Mouse (Mus musculus) lung, embryonic 14.5 days (tissue): ENCODE results near the gene Mcpt4. TPM values are rescaled to one million over a fixed set of nuclear protein-coding genes. Genes with fewer than 3 reads are reported as not detected.
"Not testable (repeated sequence)": the region's sequence is repeated elsewhere in the genome, so short reads cannot be mapped to it uniquely, and the experiment has no call there.

ENCODE experiments used
- ATAC-seq: fragments of 200-750 bp; cut with Nextera tagmentation; 2 replicates; pipeline ENCODE4 v1.8.0; 2017; ENCODE audit warnings: mild to moderate bottlenecking, moderate TSS enrichment, moderate library complexity; ENCODE audit not compliant: insufficient read depth
- DNase-seq: peaks from one replicate; pipeline ENCODE4 v3.0.0-alpha.2; 2015
- H3K27ac ChIP-seq: fragments of 300-500 bp; sonication (generic); 2 replicates; pipeline ENCODE4 v1.5.1; 2014; ENCODE audit warnings: low read depth, mild to moderate bottlenecking, moderate library complexity
- H3K27me3 ChIP-seq: fragments of 300-500 bp; sonication (generic); 2 replicates; pipeline ENCODE4 v1.6.1; 2014; ENCODE audit warnings: low read length, control low read depth; ENCODE audit not compliant: insufficient read depth
- H3K36me3 ChIP-seq: fragments of 300-500 bp; sonication (generic); 2 replicates; pipeline ENCODE4 v1.6.1; 2014; ENCODE audit warnings: control low read depth; ENCODE audit not compliant: insufficient read depth
- H3K4me1 ChIP-seq: fragments of 300-500 bp; sonication (generic); 2 replicates; pipeline ENCODE4 v1.6.1; 2014; ENCODE audit warnings: antibody characterized with exemption, control low read depth; ENCODE audit not compliant: insufficient read depth
- H3K4me2 ChIP-seq: fragments of 300-500 bp; sonication (generic); 2 replicates; pipeline ENCODE4 v1.6.1; 2014; ENCODE audit warnings: mild to moderate bottlenecking
- H3K4me3 ChIP-seq: fragments of 300-500 bp; sonication (generic); 2 replicates; pipeline ENCODE4 v1.5.1; 2014; ENCODE audit warnings: low read depth, low read length
- H3K9ac ChIP-seq: fragments of 300-500 bp; sonication (generic); 2 replicates; pipeline ENCODE4 v1.6.1; 2014
- H3K9me3 ChIP-seq: fragments of 300-500 bp; sonication (generic); 2 replicates; pipeline ENCODE4 v1.6.1; 2016; ENCODE audit warnings: low read depth, low read length, control low read depth
- CTCF ChIP-seq: IDR thresholded peaks from 2 replicates; pipeline ENCODE4 v1.5.1; 2016; ENCODE audit warnings: antibody characterized with exemption, low read depth
- WGBS: fragments of 180-500 bp; shearing (Covaris S2); extraction: QIAGEN DNeasy Blood & Tissue Kit; methylation state at CpG from one replicate; pipeline ENCODE4 v1.1.7; 2014; 5-methylcytosine and 5-hydroxymethylcytosine counted together
- polyA plus RNA-seq: library from polyadenylated mRNA; unstranded; fragments of >200 nt; fragmentation: Nextera tagmentation; extraction: Ambion mirVana; gene quantifications from 2 replicates; pipeline ENCODE4 v1.2.1, GENCODE M21; 2014

Gene Mcpt4
- 0.28 TPM in 1 of 2 replicates, not detected in the other for polyA plus RNA-seq

- H3K9me3 ChIP-seq, ATAC-seq, H3K27me3 ChIP-seq, H3K9ac ChIP-seq, H3K4me1 ChIP-seq, H3K4me3 ChIP-seq, DNase-seq, H3K36me3 ChIP-seq, H3K27ac ChIP-seq, H3K4me2 ChIP-seq: not testable (repeated sequence)
- WGBS = 69% methylated on average over 3 of the region's 3 CpGs
Observed at GRCm38 (mm10) chr14:56062213-56062612, at the start of gene Mcpt4. Gene Mcpt4, minus strand, starts transcription at chr14:56062313.

DNA sequence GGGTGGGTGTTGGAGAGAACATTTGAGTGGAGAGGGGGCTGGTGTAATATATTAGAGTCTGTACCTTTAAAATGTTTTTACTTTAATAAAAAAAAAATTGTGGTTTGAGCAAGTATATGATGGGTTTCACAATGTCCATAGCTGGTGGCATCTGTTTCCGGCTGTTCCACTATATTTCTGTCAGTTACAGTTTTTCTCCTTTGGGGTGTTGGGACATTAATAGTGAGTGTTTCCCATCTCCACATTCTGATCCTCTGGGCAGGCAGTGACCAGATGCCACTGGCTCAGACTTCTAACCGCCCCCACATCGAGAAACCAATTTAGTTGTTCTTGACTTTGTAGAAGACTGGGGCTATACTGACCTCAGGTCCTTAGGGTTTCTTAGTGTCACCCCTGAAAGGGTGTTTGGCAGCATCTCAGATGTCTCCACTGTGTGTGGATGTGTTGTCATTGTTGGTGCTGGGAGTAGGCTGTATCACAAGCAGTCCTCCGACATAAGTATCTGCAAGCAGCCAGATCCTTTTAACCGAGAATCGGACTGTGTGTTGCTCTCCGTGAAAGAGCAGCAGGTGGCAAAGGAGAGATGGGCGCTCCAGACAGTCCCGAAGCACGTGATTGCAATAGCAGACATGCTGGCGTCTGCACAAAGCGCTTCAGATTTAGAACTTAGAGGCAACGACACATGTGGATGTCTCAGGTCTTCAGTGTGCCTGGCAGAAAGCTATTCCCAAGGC, 43.5 kb upstream of the Mcpt4 start:
- no peaks in the 10 kb centered on the region for H3K27me3 ChIP-seq
- ATAC-seq (no peak), DNase-seq (no peak)
- no peaks in the 10 kb centered on the region for H3K36me3 ChIP-seq
- 70% methylated on average over 13 of the region's 13 CpGs for WGBS
- H3K27ac ChIP-seq = no peak overlapping the region
- TF ChIP-seq CTCF = no peak
- H3K4me3 ChIP-seq = no peak overlapping the region
- H3K4me2 ChIP-seq = no peak overlapping the region
- H3K4me1 ChIP-seq = no peaks in the 10 kb centered on the region
- no peak overlapping the region for H3K9ac ChIP-seq
- H3K9me3 ChIP-seq = no peaks in the 10 kb centered on the region

DNA sequence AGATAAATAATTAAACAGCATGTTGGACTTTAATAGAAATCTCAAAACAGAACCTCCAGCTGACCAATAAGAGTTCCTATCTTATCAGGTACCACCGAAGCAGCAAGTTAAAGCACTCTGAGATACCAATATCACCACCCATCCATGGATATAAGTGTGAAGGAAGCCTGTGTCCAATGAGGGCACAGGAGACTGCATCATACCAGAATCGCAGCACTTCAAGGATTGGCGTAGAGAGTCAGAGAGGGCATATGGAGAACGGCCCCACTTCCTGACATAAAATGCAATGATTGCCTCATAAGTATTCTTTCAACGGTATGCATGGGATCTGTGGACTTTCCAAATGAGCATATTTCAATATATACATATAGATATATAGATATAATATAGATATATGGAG, 42.9 kb upstream of the Mcpt4 start:
- Histone ChIP-seq H3K27me3 (no peaks in the 10 kb centered on the region), H3K9ac (no peak overlapping the region), H3K4me3 (no peak overlapping the region), H3K27ac (no peak overlapping the region), H3K4me2 (no peak overlapping the region), H3K36me3 (no peaks in the 10 kb centered on the region), H3K9me3 (no peaks in the 10 kb centered on the region), H3K4me1 (no peaks in the 10 kb centered on the region)
- WGBS = 72% methylated on average over 5 of the region's 5 CpGs
- DNase-seq (no peak), ATAC-seq (no peak)
- no peak for TF ChIP-seq CTCF

GRCm38 (mm10) chr14:56103452-56103851, 41.3 kb upstream of the Mcpt4 start:
- Histone ChIP-seq H3K9me3 (no peaks in the 10 kb centered on the region), H3K27me3 (no peaks in the 10 kb centered on the region), H3K4me2 (no peak overlapping the region), H3K9ac (no peak overlapping the region), H3K4me1 (no peaks in the 10 kb centered on the region), H3K4me3 (no peak overlapping the region), H3K36me3 (no peaks in the 10 kb centered on the region), H3K27ac (no peak overlapping the region)
- ATAC-seq = no peak
- DNase-seq = no peak
- TF ChIP-seq CTCF = no peak
- WGBS = 54% methylated on average over 3 of the region's 3 CpGs

DNA sequence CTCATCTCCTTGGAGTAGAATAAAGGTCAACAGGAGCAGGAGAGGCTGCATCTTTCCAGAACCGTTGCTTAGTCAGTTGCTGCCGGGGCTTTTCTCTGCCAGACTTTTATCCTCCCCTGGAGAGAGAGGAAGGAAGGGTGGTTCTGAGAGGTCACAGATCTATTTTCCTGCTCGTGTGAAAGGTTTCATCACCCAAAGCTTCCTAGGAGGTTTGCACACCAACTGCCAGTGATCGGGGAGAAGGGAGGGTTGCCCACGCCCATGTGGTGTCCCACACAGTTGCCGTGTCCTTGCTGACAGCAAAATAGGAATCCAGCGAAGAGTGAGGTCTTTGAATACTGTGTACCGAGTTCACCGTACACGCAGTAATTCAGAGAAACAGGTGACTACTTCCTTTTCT, 40.3 kb upstream of the Mcpt4 start, which contains the start of gene Ctsg:
Ctsg (minus strand) TSS at position 189 of the 400 bp plus-strand sequence.
- Histone ChIP-seq H3K27ac (no peak within 1 kb of the TSS), H3K9ac (no peak within 1 kb of the TSS), H3K36me3 (no peaks in the 10 kb centered on the region), H3K9me3 (no peaks in the 10 kb centered on the region), H3K4me2 (no peak within 1 kb of the TSS), H3K4me3 (no peak within 1 kb of the TSS), H3K4me1 (no peaks in the 10 kb centered on the region), H3K27me3 (no peaks in the 10 kb centered on the region)
- ATAC-seq = no peak
- 71% methylated on average over 10 of the region's 10 CpGs for whole genome bisulfite sequencing
- TF ChIP-seq CTCF = no peak
- no peak for DNase-seq

- Histone ChIP-seq H3K9me3 (no peaks in the 10 kb centered on the region), H3K9ac (no peak overlapping the region), H3K4me2 (no peak overlapping the region), H3K36me3 (no peaks in the 10 kb centered on the region), H3K27ac (no peak overlapping the region), H3K4me1 (no peaks in the 10 kb centered on the region), H3K27me3 (no peaks in the 10 kb centered on the region), H3K4me3 (no peak overlapping the region)
- WGBS = 72% methylated on average over 4 of the region's 4 CpGs
- ATAC-seq = no peak
- peak; percentile 61 for TF ChIP-seq CTCF
- peak; percentile 31 for DNase-seq
Observed at GRCm38 (mm10) chr14:56098940-56099339, 36.8 kb upstream of the Mcpt4 start.

GRCm38 (mm10) chr14:56097597-56097996, 35.5 kb upstream of the Mcpt4 start:
- H3K4me2 ChIP-seq = no peak overlapping the region
- H3K4me3 ChIP-seq = no peak overlapping the region
- WGBS = 87% methylated on average over 1 of the region's 1 CpGs
- no peak overlapping the region for H3K27ac ChIP-seq
- no peaks in the 10 kb centered on the region for H3K27me3 ChIP-seq
- H3K4me1 ChIP-seq = no peaks in the 10 kb centered on the region
- no peaks in the 10 kb centered on the region for H3K9me3 ChIP-seq
- DNase-seq (peak; percentile 1), ATAC-seq (no peak)
- H3K9ac ChIP-seq = no peak overlapping the region
- H3K36me3 ChIP-seq = no peaks in the 10 kb centered on the region
- TF ChIP-seq CTCF = no peak

GRCm38 (mm10) chr14:56093353-56093752, 31.2 kb upstream of the Mcpt4 start:
- Histone ChIP-seq H3K36me3 (no peaks in the 10 kb centered on the region), H3K4me1 (no peaks in the 10 kb centered on the region), H3K4me3 (no peak overlapping the region), H3K4me2 (no peak overlapping the region), H3K9me3 (no peaks in the 10 kb centered on the region), H3K9ac (no peak overlapping the region), H3K27me3 (no peaks in the 10 kb centered on the region), H3K27ac (no peak overlapping the region)
- no peak for ATAC-seq
- no peak for DNase-seq
- TF ChIP-seq CTCF = no peak
- WGBS = 67% methylated on average over 2 of the region's 2 CpGs
